In the genomic region with DNA sequence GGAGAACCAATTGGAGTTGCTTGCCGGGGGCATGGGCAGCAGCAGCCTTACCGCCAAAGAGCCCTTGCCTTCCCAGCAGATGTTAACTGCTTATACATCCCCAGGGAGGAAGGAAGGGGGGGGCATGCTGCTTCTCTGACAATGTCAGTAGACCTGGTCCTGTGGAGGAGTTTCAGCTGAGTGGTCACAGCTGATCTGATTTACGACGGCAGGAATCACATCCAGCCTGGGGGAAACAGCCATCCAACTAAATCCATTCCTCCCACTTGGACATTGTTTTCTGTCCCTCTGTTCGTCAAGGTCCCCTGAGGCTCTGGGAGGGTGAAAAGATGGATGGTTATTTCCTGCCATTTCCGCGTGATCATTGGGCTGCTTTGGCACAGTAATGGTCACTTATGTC, we compare ENCODE assay signal across 17 mouse cellular contexts. TPM values are rescaled to one million over a fixed set of nuclear protein-coding genes. Genes with fewer than 3 reads are reported as not detected.
"Had no signal": no experiment of that assay in that cellular context is flagged by ENCODE, and none has a peak within 500 bp of the region (broad histone marks: within the 10 kb centered on the region; RNA-seq: fewer than 3 reads in every experiment).

No protein-coding gene starts in this region.

- H3K4me3 ChIP-seq: hindbrain, embryonic 12.5 days; limb, embryonic 13.5 days; midbrain, embryonic 10.5 days; stomach, embryonic 15.5 days had no signal

- H3K9me3 ChIP-seq: hindbrain, embryonic 12.5 days; limb, embryonic 13.5 days; midbrain, embryonic 10.5 days; stomach, embryonic 15.5 days had no signal

- H3K27me3 ChIP-seq: hindbrain, embryonic 12.5 days; limb, embryonic 13.5 days; stomach, embryonic 15.5 days had no signal

- H3K36me3 ChIP-seq: hindbrain, embryonic 12.5 days; limb, embryonic 13.5 days; midbrain, embryonic 10.5 days; stomach, embryonic 15.5 days had no signal

- H3K4me2 ChIP-seq: hindbrain, embryonic 12.5 days; limb, embryonic 13.5 days; stomach, embryonic 15.5 days had no signal

- DNase-seq: left cerebral cortex, postnatal 4 days; lung, adult 18-20 months; lung, postnatal 36 days; midbrain, embryonic 14.5 days; right cerebral cortex, postnatal 14 days; thymus, adult 2 months; thymus, postnatal 25 days had no signal

- H3K27ac ChIP-seq: hindbrain, embryonic 12.5 days; hindbrain, postnatal 0 days; limb, embryonic 13.5 days; liver, embryonic 14.5 days; midbrain, embryonic 10.5 days; stomach, embryonic 15.5 days had no signal

- H3K9ac ChIP-seq: hindbrain, embryonic 12.5 days; limb, embryonic 13.5 days; liver, embryonic 14.5 days; stomach, embryonic 15.5 days had no signal

- ATAC-seq: hindbrain, postnatal 0 days had no signal

- H3K4me1 ChIP-seq: hindbrain, embryonic 12.5 days; limb, embryonic 13.5 days; stomach, embryonic 15.5 days had no signal

RNA-seq across cellular contexts. Expression of a gene that starts 7.8 kb away (rescaled TPM):
- total RNA-seq: liver, adult 2 months; megakaryocyte progenitor cell, adult 5-6 weeks; monocyte, adult 5-6 weeks; neutrophil, adult 5-6 weeks had no signal
- polyA plus RNA-seq: liver, adult 2 months had no signal
